Mouse (Mus musculus) left cerebral cortex, adult 8-10 months (tissue): ENCODE data around the gene Gprc5d. TPM values are rescaled to one million over a fixed set of nuclear protein-coding genes. Genes with fewer than 3 reads are reported as not detected.

Experiments used
- DNase-seq, 2 experiments: peaks; one replicate each; pipeline ENCODE4 v3.0.0; 2022; ENCODE audit warnings: low spot score in 2 of 2
- total RNA-seq, 4 experiments: library from RNA; stranded (reverse); gene quantifications; 2 replicates each; pipeline ENCODE4 v1.2.4; 2022

Gene Gprc5d
- total RNA-seq, result under 1 TPM in 1 of 4 experiments, not detected in 3; 0.28 TPM

DNA sequence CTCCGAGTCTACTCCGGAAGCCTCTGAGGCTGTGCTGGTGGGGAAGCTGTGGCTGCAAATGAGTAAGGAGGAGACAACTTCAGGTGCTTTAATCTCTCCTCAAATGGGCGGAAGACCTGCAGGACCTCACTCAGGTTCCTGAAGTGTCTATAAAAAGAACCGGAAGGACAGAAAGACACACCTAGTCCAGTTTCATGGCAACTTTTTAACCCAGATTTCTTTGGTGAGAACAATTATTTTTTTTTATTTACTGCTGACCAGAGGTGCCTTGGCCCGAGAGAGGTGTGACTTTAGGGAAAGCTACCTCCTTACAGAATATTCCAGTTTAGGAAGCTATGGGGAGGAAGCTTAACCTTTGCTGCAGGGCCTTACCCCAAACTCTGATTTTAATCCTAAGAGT is at the start of gene Gprc5d:
Gene Gprc5d, minus strand, starts transcription at position 101 of the 400 bp plus-strand sequence.
- DNase-seq, result no peak

DNA sequence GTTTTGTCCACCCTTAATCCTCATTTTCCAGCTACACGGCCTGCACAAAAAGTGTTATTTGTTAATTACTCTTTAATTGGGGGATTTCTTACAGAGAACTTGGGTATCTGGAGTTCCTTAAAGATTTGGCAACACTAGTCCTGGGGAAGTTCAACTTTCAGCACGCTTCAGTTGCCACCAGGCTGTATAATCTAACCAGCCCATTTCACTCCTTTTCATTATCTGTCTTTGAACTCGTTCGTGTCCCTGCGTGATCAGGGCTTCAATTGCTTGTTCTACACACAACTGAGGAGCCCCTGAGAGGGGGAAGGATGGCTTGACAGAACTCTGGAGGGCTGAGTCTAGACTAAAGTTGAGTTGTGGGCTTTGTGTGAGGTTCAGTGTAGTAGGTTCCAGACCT is 48.6 kb upstream of the Gprc5d start:
- DNase-seq, result no peak

DNA sequence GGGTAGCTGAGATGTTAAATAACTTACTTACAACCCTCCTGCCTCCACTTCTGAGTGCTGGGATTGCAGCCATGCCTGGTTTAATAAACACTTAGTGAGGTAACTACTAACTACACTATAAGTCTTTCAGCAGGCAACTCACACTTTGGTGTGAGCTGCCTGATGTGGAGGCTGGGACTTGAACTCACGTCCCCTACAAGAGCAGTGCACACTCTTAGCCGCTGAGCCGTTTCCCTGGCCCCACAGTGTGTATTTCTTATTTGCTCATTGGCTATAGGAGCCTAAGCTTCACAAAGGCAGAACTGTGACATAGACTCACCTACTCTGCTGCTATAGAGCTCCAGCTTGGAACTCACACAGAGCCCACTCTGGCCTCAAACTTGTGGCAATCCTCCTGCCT is 48.2 kb upstream of the Gprc5d start:
- DNase-seq, result no peak

DNA sequence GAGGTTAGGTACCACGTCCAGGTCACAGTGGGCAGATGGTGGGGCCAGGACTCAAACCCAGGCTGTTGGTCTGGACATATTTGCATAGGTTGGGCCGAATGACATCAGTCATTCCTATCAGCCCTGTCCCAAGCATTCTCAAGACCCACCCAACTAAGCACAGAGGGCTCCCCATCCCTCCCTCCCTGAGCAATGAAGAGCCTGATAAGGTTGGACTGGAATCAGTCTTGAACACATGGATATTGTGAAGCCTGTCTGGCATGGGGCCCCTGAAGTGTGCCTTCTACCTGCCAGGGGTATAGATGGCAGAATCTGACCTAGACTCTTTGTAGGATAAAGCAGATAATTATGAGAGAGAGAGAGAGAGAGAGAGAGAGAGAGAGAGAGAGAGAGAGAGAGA is 47.6 kb upstream of the Gprc5d start:
- DNase-seq, result no peak

DNA sequence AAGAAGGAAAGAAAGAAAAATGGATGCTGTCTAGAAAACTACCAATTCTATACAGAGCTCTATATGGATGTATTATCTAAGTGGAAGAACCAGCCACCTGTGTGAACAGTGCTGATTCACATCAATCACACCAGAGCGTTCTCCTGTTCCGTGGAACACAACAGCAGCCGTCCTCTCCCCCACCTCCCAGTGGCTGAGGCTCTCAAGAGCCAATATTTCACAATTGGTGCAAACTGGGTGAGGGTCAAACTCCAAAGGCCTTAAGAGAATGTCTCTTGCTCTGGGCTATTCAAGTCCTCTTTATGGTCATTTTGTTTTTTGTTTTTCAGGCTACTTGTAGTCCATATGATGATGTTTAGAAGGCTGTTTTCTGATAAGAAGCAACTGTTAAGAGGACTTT is 47.1 kb upstream of the Gprc5d start:
- no peak for DNase-seq

DNA sequence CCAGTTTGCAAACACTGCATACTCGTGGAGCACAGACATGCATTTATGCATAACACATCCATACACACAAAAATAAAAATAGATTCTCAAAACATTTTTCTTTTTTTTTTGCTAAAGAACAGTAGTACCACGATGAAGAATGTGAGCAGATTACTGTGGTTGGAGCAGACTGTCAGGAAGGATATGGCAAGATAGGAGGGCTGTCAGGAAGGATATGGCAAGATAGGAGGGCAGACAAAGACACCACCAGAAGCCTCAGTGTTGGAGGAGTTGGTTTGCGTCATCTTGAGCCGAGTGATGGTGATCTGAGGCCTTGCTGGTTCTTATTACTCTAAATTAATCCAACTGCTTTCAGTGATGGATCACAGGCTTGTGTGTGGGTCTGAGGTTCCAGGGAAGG is 44.8 kb upstream of the Gprc5d start:
- DNase-seq, result no peak

DNA sequence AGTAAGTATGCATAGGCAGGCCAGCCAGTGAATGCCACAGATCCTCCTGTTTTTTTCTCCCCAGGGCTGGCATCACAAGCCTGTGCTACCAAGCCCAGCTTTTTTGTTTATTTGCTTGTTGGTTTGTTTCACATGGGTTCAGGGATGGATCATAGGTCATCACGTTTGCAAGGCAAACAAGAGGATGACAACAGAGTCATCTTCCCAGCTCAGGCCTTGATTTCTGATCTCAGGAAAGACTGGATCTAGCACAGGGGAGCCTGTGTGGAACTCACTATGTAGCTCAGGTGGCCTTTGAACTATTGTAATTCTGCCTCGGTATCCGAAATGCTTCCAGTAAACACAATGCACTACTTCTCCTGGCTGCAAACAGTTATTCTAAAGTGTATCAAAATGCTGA is 44.2 kb upstream of the Gprc5d start:
- DNase-seq, result no peak

DNA sequence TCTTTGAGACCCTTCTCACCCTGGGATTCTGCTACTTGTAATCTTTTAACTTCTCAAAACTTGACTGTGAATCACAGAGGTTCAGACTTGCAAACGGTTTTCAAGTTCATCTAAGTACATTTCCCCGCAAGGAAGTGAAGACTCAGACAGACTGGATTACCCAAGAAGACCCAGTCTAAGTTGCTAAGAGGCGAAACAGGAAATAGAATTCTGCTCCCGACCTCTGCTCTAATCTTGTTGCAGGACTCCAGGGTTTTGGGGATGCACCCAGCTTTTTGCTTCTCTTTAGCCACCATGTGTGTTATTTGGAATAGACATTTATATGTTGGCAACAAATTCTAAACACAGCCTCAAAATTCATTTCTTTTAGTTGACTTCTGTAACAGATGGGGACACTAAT is 43.3 kb upstream of the Gprc5d start:
- DNase-seq, result no peak

DNA sequence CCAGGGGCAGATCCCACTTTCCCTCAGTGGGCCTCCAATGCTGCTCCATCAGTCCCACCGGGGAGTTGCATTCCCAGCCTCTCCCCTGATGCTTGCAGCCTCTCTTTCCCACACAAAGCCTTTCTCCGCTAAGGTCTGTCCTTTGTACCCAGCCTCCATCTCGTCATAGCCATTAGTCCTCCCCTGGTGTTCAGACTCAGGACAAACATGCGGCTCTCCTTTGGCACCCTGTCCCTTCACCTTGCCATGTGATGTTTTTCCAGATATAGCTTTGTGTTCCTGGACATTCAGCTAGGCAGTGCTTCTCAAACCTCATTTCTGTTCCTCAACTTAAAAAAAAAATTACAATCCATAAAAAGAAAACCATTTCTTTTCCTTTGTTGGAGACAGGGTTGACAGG is 40.4 kb upstream of the Gprc5d start:
- DNase-seq, result no peak

DNA sequence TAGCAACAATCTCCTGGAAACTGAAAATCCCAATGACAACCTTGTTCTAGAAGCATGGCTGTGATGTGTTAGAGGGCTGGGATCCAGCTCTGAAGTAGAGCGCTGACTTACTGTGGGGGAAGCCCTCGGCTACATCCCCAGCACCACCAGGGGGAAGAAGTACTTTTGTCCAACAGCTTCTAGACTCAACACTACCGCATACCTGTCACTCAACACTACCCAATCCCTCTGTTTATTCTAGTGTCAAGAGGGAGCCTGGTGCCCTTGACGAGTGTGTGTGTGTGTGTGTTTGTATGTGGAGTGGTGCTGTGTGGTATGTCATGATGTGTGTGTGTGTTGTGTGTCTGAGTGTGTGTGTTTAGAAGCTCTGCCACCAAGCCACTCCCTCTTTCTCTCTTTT is 39.4 kb upstream of the Gprc5d start:
- DNase-seq, result no peak

DNA sequence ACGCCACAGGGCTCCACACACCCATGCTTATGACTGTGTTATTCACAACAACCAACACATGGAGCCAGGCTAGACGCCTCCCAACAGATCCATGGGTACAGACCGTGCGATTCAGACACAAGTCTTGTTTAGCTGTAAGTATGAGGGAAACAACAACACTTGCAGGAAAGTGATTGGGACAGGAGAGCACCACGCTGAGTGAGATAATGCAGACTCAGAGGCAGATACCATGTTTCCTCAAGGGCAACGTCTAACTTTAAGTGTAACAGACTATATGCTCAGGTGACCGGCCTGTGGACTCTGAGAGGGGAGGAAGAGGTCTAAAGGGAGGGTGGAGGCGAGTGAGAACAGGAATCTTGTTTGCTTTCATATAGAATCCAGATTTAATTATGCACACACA is 38.5 kb upstream of the Gprc5d start:
- no peak for DNase-seq

DNA sequence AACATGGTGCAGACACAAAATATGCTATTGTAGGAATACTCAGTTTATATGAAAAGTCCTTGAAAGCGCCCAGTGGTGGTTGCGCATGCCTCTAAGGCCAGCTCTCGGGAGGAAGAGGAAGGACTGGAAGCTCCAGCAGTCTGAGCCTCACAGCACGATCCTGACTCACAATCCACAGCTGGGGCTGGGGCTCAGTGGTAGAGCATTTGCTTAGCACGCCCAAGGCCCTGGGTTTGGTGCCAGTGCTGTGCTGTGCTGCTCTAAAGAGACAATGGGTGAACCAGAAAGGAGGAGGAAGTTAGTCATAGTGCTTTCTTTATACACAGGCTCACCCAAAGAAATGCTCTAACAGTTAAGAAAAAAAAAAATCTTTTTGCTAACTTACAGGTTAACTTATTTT is 35.6 kb upstream of the Gprc5d start:
- DNase-seq, result peak in 1 of 2 experiments; percentile 51

DNA sequence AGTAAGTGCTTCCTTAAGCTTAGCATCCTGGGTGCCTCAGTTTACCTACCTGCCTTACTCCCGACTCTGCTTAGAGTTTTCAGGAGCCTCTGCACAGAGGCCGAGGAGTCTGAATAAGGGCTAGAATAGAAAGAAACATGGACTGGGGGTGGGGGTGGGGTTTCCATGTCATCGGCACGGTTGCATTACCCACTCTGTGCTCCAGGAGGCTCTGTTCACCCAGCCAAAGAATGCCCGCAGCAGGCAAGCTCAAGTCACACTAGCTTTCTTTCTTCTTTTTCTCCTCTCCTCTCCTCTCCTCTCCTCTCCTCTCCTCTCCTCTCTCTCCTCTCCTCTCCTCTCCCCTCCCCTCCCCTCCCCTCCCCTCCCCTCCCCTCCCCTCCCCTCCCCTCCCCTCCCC is 32.2 kb upstream of the Gprc5d start:
- no peak for DNase-seq

DNA sequence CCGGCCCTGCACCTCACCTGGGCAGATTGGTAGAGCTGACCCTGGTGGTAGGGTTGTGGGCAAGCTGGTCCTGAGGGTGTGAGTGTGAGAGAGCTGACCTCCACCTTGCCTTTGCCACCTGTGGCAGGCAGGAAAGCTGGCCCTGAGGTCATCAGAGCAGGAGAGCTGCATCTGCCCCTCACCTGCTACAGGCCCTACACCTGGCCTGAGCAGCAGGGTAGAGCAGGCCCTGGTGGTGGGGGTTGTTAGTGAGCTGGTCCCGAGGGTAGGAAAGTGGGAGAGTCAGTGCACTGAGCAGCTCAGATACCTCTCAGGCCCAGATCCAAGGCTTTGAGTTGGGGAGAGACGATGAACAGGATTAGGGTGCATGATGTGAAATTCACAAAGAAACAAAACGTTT is 31.6 kb upstream of the Gprc5d start:
- no peak for DNase-seq

DNA sequence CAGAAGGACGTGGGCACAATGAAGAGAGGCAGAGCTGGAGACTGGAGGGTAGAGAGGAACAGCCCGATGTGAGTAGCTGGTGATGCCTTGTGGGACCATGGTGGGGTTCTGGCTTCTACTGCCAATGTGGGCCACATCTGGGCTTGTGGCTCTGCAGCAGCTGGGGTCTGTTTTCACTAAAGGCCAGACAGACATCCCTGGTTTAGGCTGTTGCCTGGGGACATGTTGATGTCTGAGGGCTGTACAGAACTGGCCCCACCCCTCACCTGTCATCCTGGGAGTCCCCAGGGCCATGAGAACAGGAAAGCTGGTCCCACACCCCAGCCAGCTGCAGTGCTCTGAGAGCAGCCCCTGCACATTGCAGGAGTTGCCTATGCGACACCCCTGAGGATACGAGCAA is 31.1 kb upstream of the Gprc5d start:
- DNase-seq, result no peak

DNA sequence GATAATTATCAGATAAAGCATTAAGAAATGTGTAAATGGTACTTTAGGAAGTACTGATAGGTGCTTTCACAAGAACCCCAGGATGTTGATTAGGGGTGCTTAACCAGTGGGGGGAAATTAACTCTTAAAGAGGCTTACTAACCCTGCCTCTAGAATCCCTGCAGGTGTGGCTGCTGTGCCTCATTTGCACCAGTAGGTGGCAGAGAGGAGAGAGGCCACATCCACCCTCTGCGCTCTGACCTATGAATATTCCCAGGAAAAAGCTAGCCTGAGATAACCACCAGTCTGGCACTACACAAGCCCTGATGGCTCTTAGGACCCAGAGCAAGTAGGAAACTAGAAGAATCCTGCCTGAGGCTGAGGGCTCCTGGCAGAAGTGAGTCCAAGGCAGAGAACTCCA is 30.4 kb upstream of the Gprc5d start:
- DNase-seq, result no peak

DNA sequence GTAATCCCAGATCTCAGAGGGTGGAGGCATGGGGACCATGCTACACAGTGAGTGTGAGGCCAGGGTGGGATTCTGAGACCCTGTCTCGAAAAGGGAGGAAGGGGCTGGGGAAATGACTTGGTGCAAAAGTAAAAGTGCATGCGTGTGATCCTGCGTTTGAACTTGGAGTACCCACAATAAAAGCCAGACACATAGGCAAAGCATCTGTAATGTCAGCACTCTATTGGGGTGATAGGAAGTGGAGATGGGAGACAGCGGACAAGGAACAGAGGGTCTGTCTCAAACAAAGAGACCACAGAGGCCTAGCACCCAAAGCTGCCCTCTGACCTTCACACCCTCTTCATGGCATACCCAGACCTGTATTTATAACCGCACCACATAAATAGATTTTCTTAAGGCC is 27.9 kb upstream of the Gprc5d start:
- DNase-seq, result no peak

DNA sequence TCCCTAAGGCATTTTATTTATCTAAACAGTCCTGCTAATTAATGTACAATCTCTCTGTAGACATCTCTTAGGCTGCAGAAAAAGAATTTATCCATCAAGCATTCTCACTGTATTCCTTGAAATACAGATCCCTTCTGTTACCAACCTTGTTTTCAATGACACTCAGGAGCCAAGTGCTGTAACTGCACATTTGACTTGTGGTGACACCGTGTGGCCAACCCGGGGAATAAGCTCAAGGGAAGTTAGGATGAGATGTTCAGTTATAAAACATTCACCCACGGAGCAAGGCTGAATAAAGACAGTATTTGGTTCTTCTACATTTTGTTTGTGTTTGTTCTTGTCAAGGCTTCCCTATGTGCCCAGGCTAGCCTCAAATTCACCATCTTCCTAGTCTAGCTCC is 26.4 kb upstream of the Gprc5d start:
- no peak for DNase-seq

DNA sequence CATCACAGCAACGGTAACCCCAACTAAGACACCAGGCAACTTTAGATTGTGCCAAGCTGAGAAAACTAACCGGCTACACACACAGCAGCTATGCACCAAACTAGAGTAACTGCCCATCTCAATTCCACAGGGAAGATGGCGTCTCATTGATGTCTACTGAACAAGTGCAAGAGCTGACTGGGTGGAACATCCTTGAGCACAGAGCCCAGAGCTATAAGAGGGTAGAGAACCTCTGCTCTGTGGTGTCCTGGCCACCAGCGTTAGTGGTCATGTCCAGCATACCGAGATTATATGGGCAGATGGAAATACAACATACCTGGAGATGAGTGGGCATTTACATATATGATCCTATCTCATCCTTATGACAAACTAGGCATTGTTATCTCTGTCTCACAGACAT is 25.1 kb upstream of the Gprc5d start:
- no peak for DNase-seq

DNA sequence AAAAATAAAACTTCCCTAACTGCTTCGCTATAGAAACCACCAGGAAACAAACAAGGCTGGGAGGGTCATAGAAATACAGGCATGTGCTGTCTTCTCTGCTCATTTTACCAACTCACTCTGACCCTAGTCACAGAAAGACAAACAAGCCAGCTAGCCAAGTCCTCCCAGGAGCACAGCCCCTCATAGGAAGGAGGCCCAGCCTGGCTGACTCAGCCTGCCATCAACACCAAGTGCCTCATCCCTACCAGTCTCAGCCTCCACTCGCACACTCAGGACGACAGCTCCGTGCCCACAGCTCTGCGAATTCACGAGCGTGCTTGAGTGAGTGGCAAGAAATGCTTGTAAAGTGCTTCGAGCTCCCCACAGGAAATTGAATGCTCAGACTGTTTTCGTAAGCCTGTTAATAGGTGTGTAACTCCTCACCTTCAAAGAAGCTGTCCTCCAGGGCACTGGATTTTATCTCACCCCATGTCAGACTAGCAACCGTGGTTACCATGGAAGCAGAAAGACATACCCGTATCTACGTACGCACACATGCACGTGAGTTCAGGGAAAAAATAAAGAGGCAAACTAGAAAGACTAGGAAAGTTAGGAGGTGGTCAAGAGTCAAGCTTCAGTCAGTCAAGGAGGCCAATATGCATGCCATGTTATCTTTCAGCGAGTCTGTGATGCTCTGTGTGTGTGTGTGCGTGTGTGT is 23.5 kb upstream of the Gprc5d start:
- DNase-seq, result no peak

DNA sequence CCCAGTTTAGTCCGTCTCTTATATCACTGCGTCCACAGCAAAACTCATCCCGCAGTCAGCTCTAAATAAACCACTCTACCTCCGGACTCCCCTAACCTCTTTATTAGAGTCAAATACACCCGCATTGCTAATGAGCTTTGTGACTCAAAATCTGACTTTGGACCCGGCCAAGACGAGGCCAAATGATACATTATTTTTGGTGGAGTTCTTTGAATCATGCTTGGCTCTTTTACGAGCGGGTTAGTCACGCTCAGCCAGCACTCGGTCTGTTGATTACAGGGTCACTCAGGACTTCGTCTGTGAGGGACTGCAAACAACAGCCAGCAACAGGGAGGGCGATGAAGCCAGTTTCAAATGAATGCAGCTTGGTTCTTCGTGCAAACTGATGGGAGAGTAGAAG is 20.7 kb upstream of the Gprc5d start:
- no peak for DNase-seq

DNA sequence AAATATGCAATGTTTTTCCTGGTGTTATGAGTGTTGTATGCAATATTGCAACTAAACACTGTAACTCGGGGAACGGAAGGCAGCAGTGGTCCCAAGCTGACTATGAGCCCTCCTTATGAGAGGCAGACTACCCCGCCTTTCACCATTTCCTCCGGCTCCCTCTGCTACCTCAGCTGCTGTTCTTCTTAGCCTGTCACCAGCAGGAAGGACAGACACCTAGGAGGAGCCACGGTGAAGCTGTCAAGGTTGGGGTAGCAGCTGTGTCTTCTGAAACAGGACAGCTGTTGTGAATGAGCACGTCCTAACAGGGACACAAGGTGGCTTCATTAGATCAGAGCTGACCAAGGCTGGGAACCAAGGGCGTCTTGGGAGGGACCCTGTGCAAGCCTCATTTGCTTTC is 20.1 kb upstream of the Gprc5d start:
- no peak for DNase-seq

DNA sequence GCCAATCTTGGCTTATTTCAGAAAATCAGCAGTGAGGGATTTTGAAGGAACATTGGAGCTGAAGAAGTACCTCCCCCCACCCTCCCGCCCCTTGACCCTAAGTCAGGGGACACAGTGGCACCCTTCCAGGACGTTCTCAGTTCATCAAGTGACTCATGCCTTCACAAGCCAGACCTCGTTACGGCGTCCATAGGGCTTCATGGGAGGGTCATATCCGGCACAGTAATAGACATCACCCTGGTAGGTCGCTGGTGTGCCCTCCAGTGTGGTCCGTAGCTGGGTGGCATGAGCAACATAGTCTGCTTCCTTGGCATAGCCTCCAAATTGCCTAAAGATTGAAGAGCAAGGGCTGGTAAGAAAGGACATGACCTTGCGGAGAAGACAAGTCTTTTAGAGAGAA is 19.7 kb upstream of the Gprc5d start:
- DNase-seq, result no peak
